Mouse (Mus musculus) left cerebral cortex, adult 18-20 months (tissue): ENCODE data around the gene Smcp. TPM values are rescaled to one million over a fixed set of nuclear protein-coding genes. Genes with fewer than 3 reads are reported as not detected.

ENCODE experiments used
- total RNA-seq, 2 experiments: library from RNA; stranded (reverse); gene quantifications; 2 replicates each; pipeline ENCODE4 v1.2.3; 2021

Smcp gene
- total RNA-seq, 2 experiments from 2014 or later = not detected

Other genes starting within 250 kb of the Smcp start
- gene Sprr2d, start 249.9 kb downstream of the Smcp start, total RNA-seq = not detected
- gene Sprr2e, start 236.9 kb downstream of the Smcp start, total RNA-seq = not detected
- not detected for gene Sprr2f, start 223.8 kb downstream of the Smcp start, total RNA-seq
- not detected for gene Sprr2h, start 203.3 kb downstream of the Smcp start, total RNA-seq
- gene Sprr2i, start 181.0 kb downstream of the Smcp start, total RNA-seq = not detected
- not detected for gene Sprr2j-ps, start 170.9 kb downstream of the Smcp start, total RNA-seq
- gene Gm9774, start 159.6 kb downstream of the Smcp start, total RNA-seq = 1 to 10 TPM; 2.3 to 2.9 TPM
- not detected for gene Sprr2k, start 156.4 kb downstream of the Smcp start, total RNA-seq
- not detected for gene Sprr1b, start 150.2 kb downstream of the Smcp start, total RNA-seq
- not detected for gene Sprr3, start 130.3 kb downstream of the Smcp start, total RNA-seq
- gene Sprr1a, start 103.1 kb downstream of the Smcp start, total RNA-seq = not detected
- not detected for gene Sprr4, start 88.5 kb downstream of the Smcp start, total RNA-seq
- not detected for gene 2310046K23Rik, start 54.5 kb downstream of the Smcp start, total RNA-seq
- not detected for gene Ivl, start 15.3 kb downstream of the Smcp start, total RNA-seq
- gene 2210017I01Rik, start 18.5 kb upstream of the Smcp start, total RNA-seq = not detected
- not detected for gene Lce6a, start 32.7 kb upstream of the Smcp start, total RNA-seq
- not detected for gene Lce1a1, start 59.3 kb upstream of the Smcp start, total RNA-seq
- not detected for gene Lce1b, start 67.9 kb upstream of the Smcp start, total RNA-seq
- not detected for gene Lce1a2, start 81.3 kb upstream of the Smcp start, total RNA-seq
- not detected for gene Lce1c, start 90.2 kb upstream of the Smcp start, total RNA-seq
- gene Lce1d, start 98.2 kb upstream of the Smcp start, total RNA-seq = not detected
- not detected for gene Lce1e, start 120.1 kb upstream of the Smcp start, total RNA-seq
- not detected for gene Lce1f, start 131.4 kb upstream of the Smcp start, total RNA-seq
- not detected for gene Gm38119, start 150.1 kb upstream of the Smcp start, total RNA-seq
- not detected for gene Lce1g, start 163.3 kb upstream of the Smcp start, total RNA-seq
- not detected for gene Lce1h, start 176.1 kb upstream of the Smcp start, total RNA-seq
- gene Lce1i, start 189.9 kb upstream of the Smcp start, total RNA-seq = not detected
- not detected for gene Lce1j, start 201.5 kb upstream of the Smcp start, total RNA-seq
- gene Lce1k, start 218.9 kb upstream of the Smcp start, total RNA-seq = not detected
- not detected for gene Kprp, start 238.2 kb upstream of the Smcp start, total RNA-seq